ENCODE assay signal across 15 mouse cellular contexts in the genomic region with DNA sequence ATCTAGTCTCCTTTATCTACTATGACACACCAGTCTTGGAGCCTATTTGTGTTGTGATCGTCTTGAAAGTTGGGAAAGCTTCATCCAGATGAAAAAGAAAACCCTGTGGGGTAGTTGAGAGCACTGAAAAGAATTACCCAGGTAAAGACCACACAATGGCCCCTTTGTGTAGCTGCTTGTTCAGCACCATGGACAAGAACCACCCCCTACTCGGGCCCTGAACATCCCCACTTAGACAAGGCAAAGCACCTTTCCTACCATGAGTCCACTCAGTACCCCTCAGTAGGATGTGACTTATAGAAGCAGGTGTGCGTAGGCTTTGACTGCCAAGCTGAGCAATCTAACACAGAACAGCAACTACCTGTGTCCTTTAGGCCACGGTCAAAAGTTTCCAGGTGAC.
DNase-seq lines count a peak whose midpoint lies in the region; ATAC-seq lines count a peak whose summit lies in the region.
"Had no signal": no experiment of that assay in that cellular context is flagged by ENCODE, and none has a peak within 500 bp of the region (broad histone marks: within the 10 kb centered on the region; RNA-seq: fewer than 3 reads in every experiment).

No protein-coding gene starts in this region.

- H3K9me3 ChIP-seq in hindbrain, embryonic 11.5 days (ENCODE audit: control insufficient read depth, low read length) = no peaks in the 10 kb centered on the region
- H3K9me3 ChIP-seq in hindbrain, embryonic 12.5 days (replicated peaks) = no peaks in the 10 kb centered on the region
- no peaks in the 10 kb centered on the region for H3K9me3 ChIP-seq in limb, embryonic 10.5 days (replicated peaks)
- H3K9me3 ChIP-seq: embryonic facial prominence, embryonic 15.5 days had no signal

- no peak overlapping the region for H3K4me2 ChIP-seq in hindbrain, embryonic 11.5 days (replicated peaks; ENCODE audit: low read depth, low read length)
- H3K4me2 ChIP-seq in hindbrain, embryonic 12.5 days (replicated peaks) = no peak overlapping the region
- H3K4me2 ChIP-seq: embryonic facial prominence, embryonic 15.5 days had no signal

- H3K9ac ChIP-seq in hindbrain, embryonic 11.5 days (ENCODE audit: low read depth, low read length) = no peak overlapping the region
- H3K9ac ChIP-seq in hindbrain, embryonic 12.5 days = no peak overlapping the region
- H3K9ac ChIP-seq: embryonic facial prominence, embryonic 15.5 days; forebrain, postnatal 0 days had no signal

- no peak for ATAC-seq in hindbrain, embryonic 11.5 days (ENCODE audit: low FRiP score)
- no peak for ATAC-seq in hindbrain, embryonic 12.5 days (ENCODE audit: low FRiP score)
- no peak for ATAC-seq in megakaryocyte, adult 5-6 weeks (ENCODE audit: poor library complexity, severe bottlenecking)
- ATAC-seq: intestine, embryonic 16.5 days; Patski had no signal

- H3K4me3 ChIP-seq in hindbrain, embryonic 11.5 days (ENCODE audit: low read depth, low read length) = no peak overlapping the region
- no peak overlapping the region for H3K4me3 ChIP-seq in hindbrain, embryonic 12.5 days
- no peak overlapping the region for H3K4me3 ChIP-seq in limb, embryonic 10.5 days
- H3K4me3 ChIP-seq: embryonic facial prominence, embryonic 15.5 days had no signal

- H3K27me3 ChIP-seq in hindbrain, embryonic 11.5 days (ENCODE audit: control insufficient read depth, insufficient read depth, low read length) = peaks cover 26% of the 10 kb centered on the region
- H3K27me3 ChIP-seq in hindbrain, embryonic 12.5 days = peaks cover 36% of the 10 kb centered on the region
- no peaks in the 10 kb centered on the region for H3K27me3 ChIP-seq in limb, embryonic 10.5 days (ENCODE audit: low read depth, poor library complexity, severe bottlenecking)
- H3K27me3 ChIP-seq: embryonic facial prominence, embryonic 15.5 days; Patski had no signal

- peak; percentile 26 for DNase-seq in hindbrain, embryonic 11.5 days (ENCODE audit: low spot score)
- peak; percentile 40 for DNase-seq in thymus, postnatal 4 days
- no peak for DNase-seq in thymus, postnatal 36 days
- DNase-seq in limb, embryonic 10.5 days (ENCODE audit: low spot score) = peak; percentile 50
- no peak for DNase-seq in adrenal gland, adult 8-10 months
- no peak for DNase-seq in cerebellum, postnatal 36 days
- DNase-seq: B cell, adult 2 months; cerebellum, adult 2 months; forebrain, postnatal 0 days; liver had no signal

- H3K36me3 ChIP-seq in hindbrain, embryonic 11.5 days (ENCODE audit: control insufficient read depth, insufficient read depth, low read length) = no peaks in the 10 kb centered on the region
- no peaks in the 10 kb centered on the region for H3K36me3 ChIP-seq in hindbrain, embryonic 12.5 days
- H3K36me3 ChIP-seq in limb, embryonic 10.5 days = no peaks in the 10 kb centered on the region
- H3K36me3 ChIP-seq: embryonic facial prominence, embryonic 15.5 days had no signal

- H3K4me1 ChIP-seq in hindbrain, embryonic 11.5 days (replicated peaks; ENCODE audit: control insufficient read depth, insufficient read depth, low read length) = no peaks in the 10 kb centered on the region
- peaks cover 8% of the 10 kb centered on the region for H3K4me1 ChIP-seq in hindbrain, embryonic 12.5 days
- no peaks in the 10 kb centered on the region for H3K4me1 ChIP-seq in limb, embryonic 10.5 days
- H3K4me1 ChIP-seq: embryonic facial prominence, embryonic 15.5 days had no signal

- H3K27ac ChIP-seq in hindbrain, embryonic 11.5 days (ENCODE audit: low read depth, low read length) = no peak overlapping the region
- no peak overlapping the region for H3K27ac ChIP-seq in hindbrain, embryonic 12.5 days
- H3K27ac ChIP-seq in limb, embryonic 10.5 days = no peak overlapping the region
- H3K27ac ChIP-seq: embryonic facial prominence, embryonic 15.5 days had no signal

- WGBS in hindbrain, embryonic 11.5 days = 51% methylated on average over 4 of the region's 4 CpGs
- WGBS in hindbrain, embryonic 12.5 days = 60% methylated on average over 4 of the region's 4 CpGs
- 67% methylated on average over 4 of the region's 4 CpGs for WGBS in limb, embryonic 10.5 days

Comparison
In these comparisons a context has a peak if more than half of its experiments do, and no peak if none do; other contexts are left out.
1. DNase-seq: peak in hindbrain, embryonic 11.5 days (single experiment), thymus, postnatal 4 days (single experiment) and limb, embryonic 10.5 days (single experiment); none in thymus, postnatal 36 days (0 of 2), adrenal gland, adult 8-10 months (single experiment) and cerebellum, postnatal 36 days (0 of 2).